Mouse (Mus musculus) bone marrow macrophage, adult 2 months (primary cell): Measurements from ENCODE around the gene Cysltr2.

Experiments
- CTCF ChIP-seq: IDR thresholded peaks from 2 replicates; pipeline ENCODE4 v1.5.1; 2012; ENCODE audit warnings: low read depth, mild to moderate bottlenecking, low read length, moderate library complexity
- POLR2A ChIP-seq: IDR thresholded peaks from 2 replicates; pipeline ENCODE4 v1.6.1; 2012; ENCODE audit warnings: mild to moderate bottlenecking, low read depth, low read length, borderline replicate concordance

DNA sequence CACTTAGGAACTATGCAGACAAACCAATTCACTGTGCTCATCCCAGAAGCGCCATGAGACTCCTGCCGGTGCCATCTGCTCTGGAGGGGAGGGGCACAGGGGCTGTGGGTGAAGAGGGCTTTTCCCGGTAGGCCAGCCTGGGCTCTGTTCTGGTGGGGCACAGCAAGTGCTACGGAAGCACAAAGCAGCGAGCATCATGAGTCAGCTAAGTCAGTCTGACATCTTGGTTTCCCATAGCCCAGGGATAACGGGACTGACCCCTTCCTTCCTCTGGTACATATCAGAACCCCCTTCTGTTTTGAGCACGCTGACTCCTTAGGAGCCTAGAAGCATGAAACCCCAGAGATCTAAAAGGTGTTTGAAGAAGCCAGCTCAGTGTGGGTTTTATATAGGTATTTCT, 15.5 kb upstream of the Cysltr2 start:
- TF ChIP-seq CTCF, result no peak
- TF ChIP-seq POLR2A, result no peak
